Mouse (Mus musculus): ENCODE measurements around the gene Ccdc138.
"Not testable (repeated sequence)": the region's sequence is repeated elsewhere in the genome, so short reads cannot be mapped to it uniquely, and the experiment has no call there.

- not testable (repeated sequence) for TF ChIP-seq EP300, CTCF (IDR thresholded peaks at IDR 0.05; ENCODE audit: low read depth)
Measured at GRCm38 (mm10) chr10:58536276-58536675, 38.5 kb downstream of the Ccdc138 start.

Data from heart, postnatal 0 days (tissue).